Mouse (Mus musculus) kidney, postnatal 0 days (tissue): Measurements from ENCODE around the gene Acot6. TPM values are rescaled to one million over a fixed set of nuclear protein-coding genes. Genes with fewer than 3 reads are reported as not detected.

Experiments used
- ATAC-seq: fragments of 200-750 bp; cut with Nextera tagmentation; replicated peaks from 2 replicates; pipeline ENCODE4 v1.8.0; 2017; ENCODE audit warnings: low read depth, moderate number of reproducible peaks, moderate TSS enrichment, moderate library complexity; ENCODE audit not compliant: low FRiP score
- DNase-seq: peaks from one replicate; pipeline ENCODE4 v3.0.0-alpha.2; 2016; ENCODE audit warnings: low spot score
- H3K27ac ChIP-seq: fragments of 300-500 bp; sonication (generic); 2 replicates; pipeline ENCODE4 v1.5.1; 2014; ENCODE audit warnings: mild to moderate bottlenecking
- H3K27me3 ChIP-seq: fragments of 300-500 bp; sonication (generic); 2 replicates; pipeline ENCODE4 v1.6.1; 2014; ENCODE audit warnings: low read length, mixed read lengths; ENCODE audit not compliant: insufficient read depth
- H3K36me3 ChIP-seq: fragments of 300-500 bp; sonication (generic); 2 replicates; pipeline ENCODE4 v1.6.1; 2014; ENCODE audit warnings: low read length, mixed read lengths; ENCODE audit not compliant: insufficient read depth
- H3K4me1 ChIP-seq: fragments of 300-500 bp; sonication (generic); replicated peaks from 2 replicates; pipeline ENCODE4 v1.6.1; 2014; ENCODE audit warnings: antibody characterized with exemption, low read length, mixed read lengths; ENCODE audit not compliant: insufficient read depth
- H3K4me2 ChIP-seq: fragments of 300-500 bp; sonication (generic); 2 replicates; pipeline ENCODE4 v1.6.1; 2014; ENCODE audit warnings: mild to moderate bottlenecking, low read length, moderate library complexity, mixed read lengths
- H3K4me3 ChIP-seq: fragments of 300-500 bp; sonication (generic); replicated peaks from 2 replicates; pipeline ENCODE4 v1.5.1; 2014; ENCODE audit warnings: low read depth, low read length
- H3K9ac ChIP-seq: fragments of 300-500 bp; sonication (generic); 2 replicates; pipeline ENCODE4 v1.6.1; 2014; ENCODE audit warnings: low read depth, low read length
- H3K9me3 ChIP-seq: fragments of 300-500 bp; sonication (generic); replicated peaks from 2 replicates; pipeline ENCODE4 v1.6.1; 2016; ENCODE audit warnings: low read length, inconsistent platforms, mixed read lengths
- CTCF ChIP-seq: IDR thresholded peaks from 2 replicates; pipeline ENCODE4 v1.5.1; 2016; ENCODE audit warnings: antibody characterized with exemption, low read depth, mild to moderate bottlenecking, moderate library complexity
- WGBS: fragments of 180-500 bp; shearing (Covaris S2); extraction: QIAGEN DNeasy Blood & Tissue Kit; methylation state at CpG from one replicate; pipeline ENCODE4 v1.1.7; 2014; 5-methylcytosine and 5-hydroxymethylcytosine counted together
- polyA plus RNA-seq: library from polyadenylated mRNA; unstranded; fragments of >200 nt; fragmentation: Nextera tagmentation; extraction: Ambion mirVana; gene quantifications from 2 replicates; pipeline ENCODE4 v1.2.1, GENCODE M21; 2015

The Acot6 gene
- polyA plus RNA-seq, 1 experiment from 2014 or later = 2.0 TPM

DNA sequence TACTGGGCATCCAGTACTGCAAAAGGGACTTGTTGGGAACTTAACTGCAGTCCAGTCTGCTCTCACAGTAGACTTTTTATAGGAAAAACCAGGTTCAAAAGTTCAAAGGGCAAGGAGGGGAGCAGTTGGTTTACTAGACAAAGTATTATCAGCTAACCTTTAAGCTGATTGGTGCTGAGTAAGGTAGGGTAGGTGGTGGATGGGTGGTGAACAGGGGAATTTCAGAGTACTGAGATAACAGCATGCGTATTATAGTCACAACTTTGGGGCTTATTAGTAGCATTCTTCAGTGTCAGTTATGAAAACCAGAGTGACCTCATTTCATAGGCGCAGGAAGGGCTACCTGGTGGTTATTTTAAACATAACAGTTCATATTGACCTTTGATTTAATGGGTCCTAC, 849 bp upstream of the Acot6 start:
- no peaks in the 10 kb centered on the region for H3K36me3 ChIP-seq
- DNase-seq (no peak), ATAC-seq (no peak)
- no peak overlapping the region for H3K4me3 ChIP-seq
- H3K27ac ChIP-seq = no peak overlapping the region
- H3K9ac ChIP-seq = no peak overlapping the region
- no peaks in the 10 kb centered on the region for H3K4me1 ChIP-seq
- H3K9me3 ChIP-seq = no peaks in the 10 kb centered on the region
- WGBS = 96% methylated on average over 2 of the region's 2 CpGs
- H3K4me2 ChIP-seq = no peak overlapping the region
- H3K27me3 ChIP-seq = no peaks in the 10 kb centered on the region
- TF ChIP-seq CTCF = no peak

DNA sequence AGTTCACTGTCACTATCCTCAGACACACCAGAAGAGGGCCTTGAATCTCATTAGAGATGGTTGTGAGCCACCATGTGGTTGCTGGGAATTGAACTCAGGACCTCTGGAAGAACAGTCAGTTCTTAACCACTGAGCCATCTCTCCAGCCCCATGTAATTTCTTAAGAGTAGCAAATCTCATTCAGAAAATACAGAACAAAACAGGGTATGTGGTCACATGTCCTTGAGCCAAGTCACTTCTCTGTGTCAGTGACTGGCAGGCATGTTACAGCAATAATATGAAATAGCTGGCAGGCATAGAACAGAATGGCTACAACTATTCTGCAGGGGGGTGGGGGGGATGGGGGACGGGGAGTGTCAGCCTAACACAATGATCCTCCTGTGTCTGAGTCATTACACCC, 383 bp upstream of the Acot6 start:
- Histone ChIP-seq H3K27me3 (no peaks in the 10 kb centered on the region), H3K27ac (no peak overlapping the region), H3K9me3 (no peaks in the 10 kb centered on the region), H3K9ac (no peak overlapping the region), H3K4me3 (no peak overlapping the region), H3K4me2 (peak overlapping the region; percentile 77), H3K36me3 (no peaks in the 10 kb centered on the region), H3K4me1 (no peaks in the 10 kb centered on the region)
- 50% methylated on average over 1 of the region's 1 CpGs for WGBS
- ATAC-seq (no peak), DNase-seq (no peak)
- TF ChIP-seq CTCF = no peak

- H3K27ac ChIP-seq = no peak overlapping the region
- H3K4me1 ChIP-seq = no peaks in the 10 kb centered on the region
- TF ChIP-seq CTCF = no peak
- H3K4me3 ChIP-seq = peak overlapping the region; percentile 47
- no peak for DNase-seq
- H3K36me3 ChIP-seq = no peaks in the 10 kb centered on the region
- no peaks in the 10 kb centered on the region for H3K27me3 ChIP-seq
- peak overlapping the region; percentile 67; the same call in 1 of the 2 replicates for H3K9ac ChIP-seq
- ATAC-seq = no peak
- H3K9me3 ChIP-seq = no peaks in the 10 kb centered on the region
- peak overlapping the region; percentile 77 for H3K4me2 ChIP-seq
- 54% methylated on average over 2 of the region's 2 CpGs for WGBS
These were observed 1.0 kb downstream of the Acot6 start for GRCm38 (mm10) chr12:84101493-84101845.

- Histone ChIP-seq H3K4me1 (no peaks in the 10 kb centered on the region), H3K9ac (no peak overlapping the region), H3K36me3 (no peaks in the 10 kb centered on the region), H3K27ac (no peak overlapping the region), H3K27me3 (no peaks in the 10 kb centered on the region), H3K4me3 (no peak overlapping the region), H3K9me3 (no peaks in the 10 kb centered on the region), H3K4me2 (no peak overlapping the region)
- DNase-seq (peak; percentile 23), ATAC-seq (no peak)
- no peak for TF ChIP-seq CTCF
- WGBS = 56% methylated on average over 3 of the region's 3 CpGs
These were observed 6.6 kb downstream of the Acot6 start for GRCm38 (mm10) chr12:84107012-84107411.

GRCm38 (mm10) chr12:84107692-84108091, 7.2 kb downstream of the Acot6 start:
- DNase-seq = no peak
- no peaks in the 10 kb centered on the region for H3K9me3 ChIP-seq
- no peak overlapping the region for H3K27ac ChIP-seq
- no peaks in the 10 kb centered on the region for H3K4me1 ChIP-seq
- no peak for ATAC-seq
- H3K4me2 ChIP-seq = no peak overlapping the region
- H3K9ac ChIP-seq = no peak overlapping the region
- no peaks in the 10 kb centered on the region for H3K36me3 ChIP-seq
- no peak overlapping the region for H3K4me3 ChIP-seq
- TF ChIP-seq CTCF = no peak
- H3K27me3 ChIP-seq = no peaks in the 10 kb centered on the region
- WGBS = 76% methylated on average over 1 of the region's 1 CpGs

GRCm38 (mm10) chr12:84109924-84110323, 9.5 kb downstream of the Acot6 start:
- Histone ChIP-seq H3K36me3 (no peaks in the 10 kb centered on the region), H3K4me3 (no peak overlapping the region), H3K27me3 (no peaks in the 10 kb centered on the region), H3K4me2 (no peak overlapping the region), H3K9me3 (no peaks in the 10 kb centered on the region), H3K4me1 (0 out of 2 replicates have a peak, but pooled peaks cover 4% of the 10 kb centered on the region), H3K9ac (no peak overlapping the region), H3K27ac (no peak overlapping the region)
- DNase-seq (no peak), ATAC-seq (no peak)
- peak; percentile 6; the same call in 1 of the 2 replicates for TF ChIP-seq CTCF
- WGBS = 84% methylated on average over 1 of the region's 1 CpGs

GRCm38 (mm10) chr12:84110814-84111213, 10.4 kb downstream of the Acot6 start:
- no peak for ATAC-seq
- no peaks in the 10 kb centered on the region for H3K36me3 ChIP-seq
- 88% methylated on average over 4 of the region's 4 CpGs for WGBS
- H3K27ac ChIP-seq = no peak overlapping the region
- 0 out of 2 replicates have a peak, but pooled peaks cover 8% of the 10 kb centered on the region for H3K4me1 ChIP-seq
- H3K4me3 ChIP-seq = no peak overlapping the region
- no peak overlapping the region for H3K4me2 ChIP-seq
- no peak overlapping the region for H3K9ac ChIP-seq
- no peak for DNase-seq
- H3K9me3 ChIP-seq = no peaks in the 10 kb centered on the region
- TF ChIP-seq CTCF = no peak
- H3K27me3 ChIP-seq = no peaks in the 10 kb centered on the region
